Mouse (Mus musculus) liver, postnatal 0 days (tissue): ENCODE results near the gene Lhb.

Experiments used
- CTCF ChIP-seq: sonication (generic); IDR thresholded peaks from 2 replicates; pipeline ENCODE4 v1.5.1; 2016; ENCODE audit warnings: antibody characterized with exemption, low read depth
- EP300 ChIP-seq: IDR thresholded peaks from 2 replicates; pipeline ENCODE4 v1.6.1; 2016; ENCODE audit warnings: antibody characterized with exemption, low read depth, mild to moderate bottlenecking

DNA sequence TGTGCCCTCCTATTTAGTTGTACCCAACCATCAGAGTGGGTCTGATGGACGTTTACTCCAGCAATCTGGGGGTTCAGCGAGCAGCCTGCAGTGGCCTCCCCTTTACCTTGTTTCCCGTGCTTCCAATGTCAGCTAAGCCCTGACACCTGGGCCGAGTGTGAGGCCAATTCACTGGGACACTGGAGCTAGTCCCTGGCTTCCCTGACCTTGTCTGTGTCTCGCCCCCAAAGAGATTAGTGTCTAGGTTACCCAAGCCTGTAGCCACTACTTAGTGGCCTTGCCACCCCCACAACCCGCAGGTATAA lies at the start of gene Lhb:
- TF ChIP-seq CTCF: no peak
- no peak for TF ChIP-seq EP300
